Mouse (Mus musculus): ENCODE data around the gene Gcsam. TPM values are rescaled to one million over a fixed set of nuclear protein-coding genes. Genes with fewer than 3 reads are reported as not detected.

The Gcsam gene
- polyA plus RNA-seq, 1 experiment from 2014 or later, result 0.17 TPM

DNA sequence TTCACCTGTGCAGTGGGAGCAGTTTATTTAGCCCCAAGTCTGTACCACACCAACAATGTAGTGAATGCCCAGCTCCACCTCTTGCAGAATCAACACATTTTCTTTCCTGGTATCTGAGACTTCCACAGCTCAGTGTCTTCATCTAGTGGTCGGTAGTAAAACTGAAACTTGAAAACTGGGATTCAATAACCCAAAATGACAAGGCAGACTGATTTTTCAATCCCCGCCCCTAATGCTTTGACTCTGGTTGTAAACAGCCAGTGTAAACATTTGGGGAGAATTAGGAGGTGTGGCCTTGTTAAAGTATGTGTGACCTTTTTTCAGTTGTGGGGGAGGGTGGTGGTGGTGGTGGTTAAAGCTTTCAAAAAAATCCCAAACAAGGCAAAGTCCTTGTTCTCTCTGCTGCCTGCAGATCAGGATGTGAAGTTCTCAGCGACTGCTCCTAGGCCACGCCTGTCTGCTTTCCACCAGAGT is 1.7 kb upstream of the Gcsam start:
- 13% methylated on average over 4 of the region's 4 CpGs for WGBS
- H3K9ac ChIP-seq (ENCODE audit: low read depth, low read length), result no peak overlapping the region
- peak; percentile 79 for ATAC-seq
- peak overlapping the region; percentile 50; the same call in 1 of the 2 replicates for H3K27ac ChIP-seq (ENCODE audit: low read depth, low read length)
- H3K27me3 ChIP-seq (replicated peaks; ENCODE audit: control insufficient read depth, insufficient read depth, low read length), result no peaks in the 10 kb centered on the region
- H3K4me1 ChIP-seq (replicated peaks; ENCODE audit: control insufficient read depth, insufficient read depth, low read length), result no peaks in the 10 kb centered on the region
- TF ChIP-seq CTCF (IDR thresholded peaks at IDR 0.05; ENCODE audit: low read depth), result peak; percentile 94
- no peaks in the 10 kb centered on the region for H3K9me3 ChIP-seq (ENCODE audit: control insufficient read depth)
- no peak overlapping the region for H3K4me3 ChIP-seq (ENCODE audit: low read depth, low read length)
- H3K36me3 ChIP-seq (ENCODE audit: control insufficient read depth, insufficient read depth), result no peaks in the 10 kb centered on the region
- H3K4me2 ChIP-seq (replicated peaks; ENCODE audit: low read depth), result peak overlapping the region; percentile 24

DNA sequence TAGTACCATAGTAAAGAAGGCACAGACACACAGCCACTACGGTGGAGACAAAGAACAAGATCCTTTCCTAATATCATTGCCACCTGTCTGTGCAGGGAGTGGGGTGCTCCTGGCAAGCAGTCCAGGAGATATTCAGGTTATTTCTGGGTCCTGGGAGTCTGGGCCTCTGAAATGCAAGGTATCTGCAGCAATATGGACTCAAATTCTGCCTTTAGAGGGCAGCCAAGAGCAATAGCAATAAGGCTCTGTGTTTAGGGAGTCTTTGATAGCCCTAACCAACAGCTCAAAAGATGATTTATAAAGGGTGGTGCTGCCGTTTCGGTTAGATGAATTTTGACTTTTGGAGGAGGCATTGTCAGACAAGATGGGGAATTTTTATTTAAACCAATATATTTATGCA is 880 bp upstream of the Gcsam start:
- Histone ChIP-seq H3K4me3 (ENCODE audit: low read depth, low read length) (no peak overlapping the region), H3K4me1 (replicated peaks; ENCODE audit: control insufficient read depth, insufficient read depth, low read length) (no peaks in the 10 kb centered on the region), H3K4me2 (replicated peaks; ENCODE audit: low read depth) (no peak overlapping the region), H3K27ac (ENCODE audit: low read depth, low read length) (peak overlapping the region; percentile 50), H3K9ac (ENCODE audit: low read depth, low read length) (no peak overlapping the region), H3K9me3 (ENCODE audit: control insufficient read depth) (no peaks in the 10 kb centered on the region), H3K27me3 (replicated peaks; ENCODE audit: control insufficient read depth, insufficient read depth, low read length) (no peaks in the 10 kb centered on the region), H3K36me3 (ENCODE audit: control insufficient read depth, insufficient read depth) (no peaks in the 10 kb centered on the region)
- TF ChIP-seq CTCF (IDR thresholded peaks at IDR 0.05; ENCODE audit: low read depth), result peak; percentile 87
- WGBS, result 49% methylated on average over 3 of the region's 3 CpGs
- ATAC-seq, result no peak

DNA sequence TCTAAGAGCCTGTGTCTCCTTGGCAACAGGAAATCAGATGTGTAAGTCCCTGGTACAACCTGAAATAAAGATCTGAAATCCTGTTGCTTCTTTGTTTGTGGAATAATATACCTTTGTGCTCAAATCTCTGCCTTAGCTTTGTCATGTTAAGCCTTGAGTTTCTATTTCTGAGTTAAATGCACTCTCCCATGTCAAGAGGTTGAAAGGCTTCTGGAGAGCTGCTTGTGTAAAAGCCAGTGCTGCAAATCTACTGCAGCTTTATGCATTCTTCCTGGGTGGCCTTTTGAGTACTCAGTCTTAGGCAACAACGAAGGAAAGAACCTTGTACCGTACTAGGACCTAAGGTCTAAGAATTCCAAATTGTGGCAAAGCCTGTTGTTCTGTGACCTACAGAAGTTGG is 3.1 kb downstream of the Gcsam start:
- no peak overlapping the region for H3K4me3 ChIP-seq (ENCODE audit: low read depth, low read length)
- WGBS, result 60% methylated on average over 2 of the region's 2 CpGs
- H3K4me2 ChIP-seq (replicated peaks; ENCODE audit: low read depth), result no peak overlapping the region
- no peaks in the 10 kb centered on the region for H3K4me1 ChIP-seq (replicated peaks; ENCODE audit: control insufficient read depth, insufficient read depth, low read length)
- H3K9me3 ChIP-seq (ENCODE audit: control insufficient read depth), result no peaks in the 10 kb centered on the region
- no peak overlapping the region for H3K9ac ChIP-seq (ENCODE audit: low read depth, low read length)
- TF ChIP-seq CTCF (IDR thresholded peaks at IDR 0.05; ENCODE audit: low read depth), result no peak
- H3K36me3 ChIP-seq (ENCODE audit: control insufficient read depth, insufficient read depth), result no peaks in the 10 kb centered on the region
- H3K27ac ChIP-seq (ENCODE audit: low read depth, low read length), result no peak overlapping the region
- no peaks in the 10 kb centered on the region for H3K27me3 ChIP-seq (replicated peaks; ENCODE audit: control insufficient read depth, insufficient read depth, low read length)
- ATAC-seq, result no peak

GRCm38 (mm10) chr16:45615944-45616343 is 5.8 kb downstream of the Gcsam start:
- Histone ChIP-seq H3K9me3 (ENCODE audit: control insufficient read depth) (no peaks in the 10 kb centered on the region), H3K4me3 (ENCODE audit: low read depth, low read length) (no peak overlapping the region), H3K27me3 (replicated peaks; ENCODE audit: control insufficient read depth, insufficient read depth, low read length) (no peaks in the 10 kb centered on the region), H3K4me2 (replicated peaks; ENCODE audit: low read depth) (no peak overlapping the region), H3K36me3 (ENCODE audit: control insufficient read depth, insufficient read depth) (no peaks in the 10 kb centered on the region), H3K4me1 (replicated peaks; ENCODE audit: control insufficient read depth, insufficient read depth, low read length) (no peaks in the 10 kb centered on the region), H3K9ac (ENCODE audit: low read depth, low read length) (no peak overlapping the region), H3K27ac (ENCODE audit: low read depth, low read length) (no peak overlapping the region)
- no peak for ATAC-seq
- TF ChIP-seq CTCF (IDR thresholded peaks at IDR 0.05; ENCODE audit: low read depth), result no peak
- WGBS, result 86% methylated on average over 1 of the region's 1 CpGs

DNA sequence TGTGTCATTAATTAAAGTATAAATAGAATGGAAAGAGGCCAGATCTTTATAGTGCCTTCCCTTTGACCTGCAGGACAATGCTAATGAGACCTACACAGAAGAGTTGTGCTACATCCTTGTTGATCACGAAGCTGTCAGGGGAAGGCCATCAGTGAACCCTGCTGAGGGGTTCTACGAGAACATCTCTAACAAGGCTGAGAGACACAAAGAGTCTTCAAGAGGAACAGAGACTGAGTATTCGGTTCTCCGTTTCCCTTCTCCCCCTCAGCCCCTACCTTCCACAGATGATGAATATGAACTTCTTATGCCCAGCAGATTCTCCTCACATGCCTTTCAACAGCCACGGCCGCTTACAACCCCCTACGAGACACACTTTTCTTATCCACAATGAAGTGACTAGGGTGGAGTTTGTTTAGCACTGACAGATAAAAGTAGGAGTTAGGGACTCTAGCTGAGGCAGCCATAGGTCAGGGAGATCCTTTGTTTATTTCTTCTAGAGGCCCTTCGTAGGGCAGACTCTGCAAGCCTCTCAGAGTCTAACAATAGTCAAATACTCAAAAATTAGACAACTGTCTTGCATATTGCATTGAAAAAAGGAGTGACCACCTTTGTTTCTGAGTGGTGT is 9.7 kb downstream of the Gcsam start:
- Histone ChIP-seq H3K9me3 (ENCODE audit: control insufficient read depth) (no peaks in the 10 kb centered on the region), H3K27ac (ENCODE audit: low read depth, low read length) (no peak overlapping the region), H3K4me1 (replicated peaks; ENCODE audit: control insufficient read depth, insufficient read depth, low read length) (no peaks in the 10 kb centered on the region), H3K4me3 (ENCODE audit: low read depth, low read length) (no peak overlapping the region), H3K36me3 (ENCODE audit: control insufficient read depth, insufficient read depth) (no peaks in the 10 kb centered on the region), H3K27me3 (replicated peaks; ENCODE audit: control insufficient read depth, insufficient read depth, low read length) (no peaks in the 10 kb centered on the region), H3K9ac (ENCODE audit: low read depth, low read length) (no peak overlapping the region), H3K4me2 (replicated peaks; ENCODE audit: low read depth) (no peak overlapping the region)
- no peak for ATAC-seq
- TF ChIP-seq CTCF (IDR thresholded peaks at IDR 0.05; ENCODE audit: low read depth), result no peak
- 63% methylated on average over 8 of the region's 8 CpGs for WGBS

- Histone ChIP-seq H3K9ac (ENCODE audit: low read depth, low read length) (no peak overlapping the region), H3K27me3 (replicated peaks; ENCODE audit: control insufficient read depth, insufficient read depth, low read length) (no peaks in the 10 kb centered on the region), H3K27ac (ENCODE audit: low read depth, low read length) (no peak overlapping the region), H3K9me3 (ENCODE audit: control insufficient read depth) (no peaks in the 10 kb centered on the region), H3K4me2 (replicated peaks; ENCODE audit: low read depth) (no peak overlapping the region), H3K4me3 (ENCODE audit: low read depth, low read length) (no peak overlapping the region), H3K4me1 (replicated peaks; ENCODE audit: control insufficient read depth, insufficient read depth, low read length) (no peaks in the 10 kb centered on the region), H3K36me3 (ENCODE audit: control insufficient read depth, insufficient read depth) (no peaks in the 10 kb centered on the region; the same call in 1 of the 2 replicates)
- WGBS, result 91% methylated on average over 4 of the region's 4 CpGs
- no peak for TF ChIP-seq CTCF (IDR thresholded peaks at IDR 0.05; ENCODE audit: low read depth)
- ATAC-seq, result no peak
Observed at GRCm38 (mm10) chr16:45623230-45623629, 13.1 kb downstream of the Gcsam start.

All from intestine, postnatal 0 days (tissue).